Mouse (Mus musculus): Measurements from ENCODE around the gene Gm3752. TPM values are rescaled to one million over a fixed set of nuclear protein-coding genes. Genes with fewer than 3 reads are reported as not detected.
"Not testable (repeated sequence)": the region's sequence is repeated elsewhere in the genome, so short reads cannot be mapped to it uniquely, and the experiment has no call there.

Gene Gm3752
- polyA plus RNA-seq (2012; ENCODE audit: insufficient read depth, insufficient read length, missing spikeins), result not detected in 2 replicates

- H3K27ac ChIP-seq (ENCODE audit: insufficient read depth, low read depth, low read length); H3K4me1 ChIP-seq (ENCODE audit: control insufficient read depth, insufficient read depth, low read length): not testable (repeated sequence)
These were observed at the start of gene Gm3752 for GRCm38 (mm10) chr14:7483662-7484061. Gene Gm3752, minus strand, starts transcription at chr14:7483762.

GRCm38 (mm10) chr14:7488731-7489130 lies 5.2 kb upstream of the Gm3752 start:
- H3K4me3 ChIP-seq (ENCODE audit: insufficient read depth, low read length); H3K27ac ChIP-seq (ENCODE audit: insufficient read depth, low read depth, low read length); H3K4me1 ChIP-seq (ENCODE audit: control insufficient read depth, insufficient read depth, low read length): not testable (repeated sequence)

More at GRCm38 (mm10) chr14:7483662-7484061, at the start of gene Gm3752:
- not testable (repeated sequence) for H3K4me3 ChIP-seq (ENCODE audit: insufficient read depth, low read length)

GRCm38 (mm10) chr14:7450817-7451216 lies 32.7 kb downstream of the Gm3752 start, which contains the start of gene Gm3755:
Gene Gm3755, minus strand, starts transcription at chr14:7450917.
- H3K4me1 ChIP-seq (ENCODE audit: control insufficient read depth, insufficient read depth, low read length); H3K27ac ChIP-seq (ENCODE audit: insufficient read depth, low read depth, low read length); H3K4me3 ChIP-seq (ENCODE audit: insufficient read depth, low read length): not testable (repeated sequence)

- H3K4me1 ChIP-seq (ENCODE audit: control insufficient read depth, insufficient read depth, low read length); H3K4me3 ChIP-seq (ENCODE audit: insufficient read depth, low read length): not testable (repeated sequence)
These were observed 61.1 kb downstream of the Gm3752 start for GRCm38 (mm10) chr14:7422496-7422895.

More at GRCm38 (mm10) chr14:7422496-7422895, 61.1 kb downstream of the Gm3752 start:
- H3K27ac ChIP-seq (ENCODE audit: insufficient read depth, low read depth, low read length), result not testable (repeated sequence)

Other genes starting within 250 kb of the Gm3752 start
- not detected in 2 replicates for gene Gm3727, start 219.0 kb downstream of the Gm3752 start, polyA plus RNA-seq (2012; ENCODE audit: insufficient read depth, insufficient read length, missing spikeins)
- not detected in 2 replicates for gene Gm3739, start 168.7 kb downstream of the Gm3752 start, polyA plus RNA-seq (2012; ENCODE audit: insufficient read depth, insufficient read length, missing spikeins)
- gene Gm5797, start 151.4 kb downstream of the Gm3752 start, polyA plus RNA-seq (2012; ENCODE audit: insufficient read depth, insufficient read length, missing spikeins), result not detected in 2 replicates
- gene Gm8374, start 118.6 kb downstream of the Gm3752 start, polyA plus RNA-seq (2012; ENCODE audit: insufficient read depth, insufficient read length, missing spikeins), result not detected in 2 replicates
- gene Gm3755, start 32.8 kb downstream of the Gm3752 start, polyA plus RNA-seq (2012; ENCODE audit: insufficient read depth, insufficient read length, missing spikeins), result not detected in 2 replicates
- not detected in 2 replicates for gene Gm3558, start 84.8 kb upstream of the Gm3752 start, polyA plus RNA-seq (2012; ENCODE audit: insufficient read depth, insufficient read length, missing spikeins)
- not detected in 2 replicates for gene Gm10338, start 111.8 kb upstream of the Gm3752 start, polyA plus RNA-seq (2012; ENCODE audit: insufficient read depth, insufficient read length, missing spikeins)
- not detected in 2 replicates for gene Gm10128, start 160.2 kb upstream of the Gm3752 start, polyA plus RNA-seq (2012; ENCODE audit: insufficient read depth, insufficient read length, missing spikeins)